Mouse (Mus musculus) small intestine, adult 2 months (tissue): ENCODE measurements around the gene Homer2.

Experiments
- CTCF ChIP-seq: fragments of 200-500 bp; IDR thresholded peaks from 2 replicates; pipeline ENCODE4 v1.5.1; 2012; ENCODE audit warnings: low read depth, mild to moderate bottlenecking, control low read depth, inconsistent platforms, low read length, moderate library complexity, mixed read lengths; ENCODE audit not compliant: insufficient replicate concordance, insufficient read length; ENCODE audit errors: extremely low read depth
- POLR2A ChIP-seq: fragments of 200-500 bp; IDR thresholded peaks from 2 replicates; pipeline ENCODE4 v1.6.1; 2012; ENCODE audit warnings: low read depth, mild to moderate bottlenecking, control low read depth, inconsistent platforms, low read length, moderate library complexity

DNA sequence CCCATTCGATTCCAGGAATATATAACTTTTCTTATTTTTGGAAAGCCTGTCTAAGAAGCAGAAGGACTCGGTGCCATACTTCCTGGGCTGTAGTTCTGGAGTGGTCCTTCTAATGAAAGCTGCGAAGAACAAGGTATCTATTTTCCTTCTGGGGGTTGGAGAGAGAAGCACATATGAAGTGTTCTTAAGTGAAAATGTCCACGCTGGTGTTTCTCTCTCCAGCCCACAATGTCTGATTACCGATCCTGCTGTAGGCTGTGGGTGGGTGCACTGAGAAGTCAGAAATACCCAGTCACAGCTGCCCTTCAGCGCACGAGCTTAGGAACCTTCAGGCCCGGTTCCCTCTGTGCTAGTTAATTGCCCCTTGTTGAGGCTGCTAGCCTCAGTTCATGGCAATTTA is 76.1 kb downstream of the Homer2 start:
- TF ChIP-seq CTCF (no peak), POLR2A (no peak)
